Mouse (Mus musculus) lung, adult 2 months (tissue): Measurements from ENCODE around the gene Kcnip2.

Source experiments
- CTCF ChIP-seq: fragments of 200-500 bp; IDR thresholded peaks from 2 replicates; pipeline ENCODE4 v1.5.1; 2011; ENCODE audit warnings: mild to moderate bottlenecking, low read length, control low read depth; ENCODE audit not compliant: insufficient read depth
- POLR2A ChIP-seq: fragments of 200-500 bp; IDR thresholded peaks from 2 replicates; pipeline ENCODE4 v1.6.1; 2011; ENCODE audit warnings: low read depth, mild to moderate bottlenecking, control low read depth, low read length, borderline replicate concordance; ENCODE audit errors: extremely low read depth

DNA sequence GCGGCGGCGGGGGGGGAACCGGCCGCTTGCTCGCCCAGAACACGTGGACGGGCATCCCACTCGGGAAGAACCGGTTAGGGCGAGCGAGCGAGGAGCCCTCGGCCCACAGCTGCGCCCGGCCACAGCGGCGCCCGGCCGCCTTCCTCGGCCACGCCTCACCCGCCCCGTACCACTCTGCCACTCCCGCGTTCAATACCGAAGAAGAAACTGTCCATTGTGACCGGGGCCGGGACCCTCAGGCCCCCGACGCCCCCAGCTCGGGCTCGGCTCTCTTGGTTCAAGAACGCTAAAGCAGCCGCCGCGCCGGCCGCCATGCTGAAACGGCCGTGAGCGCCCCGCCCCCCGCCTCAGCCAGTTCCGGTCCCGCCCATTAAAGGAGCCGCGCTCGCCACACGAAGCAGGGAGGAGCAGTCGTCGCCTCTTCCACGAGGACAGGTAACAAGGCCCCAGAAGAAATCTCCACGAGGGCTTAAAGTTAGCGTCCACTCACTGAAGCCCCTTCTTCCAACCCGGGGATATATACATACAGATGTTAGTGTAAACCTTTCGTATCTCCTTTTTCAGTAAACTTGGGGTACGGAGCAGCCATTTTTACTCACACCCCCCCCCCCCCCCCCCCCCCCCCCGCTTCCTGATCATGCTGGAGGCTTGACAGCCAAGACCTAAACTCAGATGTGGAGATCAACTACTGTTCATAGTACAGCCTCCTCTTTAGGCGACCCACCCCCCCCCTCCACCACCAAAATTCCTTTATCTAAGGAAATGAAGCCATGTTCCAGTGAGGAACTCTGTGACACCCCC is 66.4 kb downstream of the Kcnip2 start, which contains the start of gene Npm3:
- TF ChIP-seq POLR2A = no peak
- TF ChIP-seq CTCF = no peak
